Mouse (Mus musculus): ENCODE data around the gene Samd7.

Samd7 gene

DNA sequence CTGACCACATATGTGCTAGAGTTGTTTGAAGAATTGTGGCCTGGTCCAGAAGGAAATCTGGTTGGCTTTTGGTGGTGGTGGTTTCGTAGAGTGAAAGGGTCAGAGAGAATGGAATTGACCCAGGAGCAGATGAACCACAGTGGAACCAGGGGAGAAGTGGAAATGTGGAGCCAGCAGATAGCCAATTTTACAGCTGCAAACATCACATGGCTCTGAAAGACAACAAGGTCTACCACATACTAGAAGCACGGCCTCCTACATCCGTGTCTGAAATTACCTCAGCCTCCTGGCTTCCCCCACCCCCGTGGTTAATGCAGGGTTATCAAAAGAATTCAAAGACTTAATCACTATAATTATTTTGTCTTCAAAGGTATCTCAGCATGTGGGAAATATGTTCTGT is 18.8 kb downstream of the Samd7 start:
- peak; percentile 37 to 40 for DNase-seq (ENCODE audit: low spot score in 2 of 2)

DNA sequence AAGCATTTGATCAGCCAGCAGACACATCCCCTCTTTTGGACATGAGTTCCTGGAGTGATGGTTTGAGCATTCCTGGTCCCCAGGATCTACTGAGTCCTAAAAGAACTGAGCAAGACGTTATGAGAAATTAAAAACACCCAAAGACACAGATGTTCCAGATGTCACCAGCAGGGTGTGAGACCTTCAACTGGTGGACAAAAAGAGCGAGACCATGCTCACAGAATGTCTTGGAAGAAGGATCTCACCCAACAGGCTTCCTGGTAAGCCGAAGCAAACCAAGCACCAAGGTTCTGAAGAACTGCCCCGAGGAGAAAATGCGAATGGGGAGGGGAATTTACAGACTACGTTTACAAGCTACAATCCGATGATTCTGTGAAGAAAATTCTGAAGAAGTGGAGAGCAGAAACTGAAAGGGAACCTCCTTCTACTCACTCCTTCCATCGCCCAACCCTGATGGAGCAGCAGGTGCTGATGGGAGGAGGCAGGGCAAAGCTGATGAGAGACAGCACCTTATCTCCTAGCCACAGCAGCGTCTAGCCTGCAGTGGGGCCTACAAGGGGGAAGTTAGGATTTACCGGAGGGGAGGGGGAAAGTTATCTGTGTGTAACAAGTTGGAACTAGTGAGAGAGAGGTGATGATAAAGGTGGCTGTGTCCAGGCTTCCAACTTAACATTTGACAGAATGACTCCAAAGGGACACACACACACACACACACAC is 19.4 kb downstream of the Samd7 start:
- peak; percentile 73 to 91 for DNase-seq (ENCODE audit: low spot score in 2 of 2)

DNA sequence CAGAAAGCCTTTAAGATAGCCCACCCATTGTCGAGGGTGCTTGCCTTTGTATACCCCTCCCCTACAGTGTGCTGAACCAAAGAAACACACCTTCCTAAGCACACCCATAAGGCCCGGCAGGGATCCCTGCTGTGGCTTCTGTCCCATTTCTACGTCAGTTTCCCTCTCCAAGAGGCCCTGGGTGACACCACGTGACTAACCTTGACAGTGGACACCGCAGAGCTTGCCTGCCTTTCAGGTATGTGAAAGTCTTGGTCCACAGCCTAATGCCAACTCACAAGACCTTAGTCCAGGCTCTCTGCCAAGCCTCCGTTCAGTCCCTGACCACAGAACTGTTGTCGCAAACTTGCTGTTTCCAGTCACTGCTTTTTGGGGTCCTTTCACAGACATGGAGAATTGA is 20.1 kb downstream of the Samd7 start:
- peak; percentile 47 to 60 for DNase-seq (ENCODE audit: low spot score in 2 of 2)

DNA sequence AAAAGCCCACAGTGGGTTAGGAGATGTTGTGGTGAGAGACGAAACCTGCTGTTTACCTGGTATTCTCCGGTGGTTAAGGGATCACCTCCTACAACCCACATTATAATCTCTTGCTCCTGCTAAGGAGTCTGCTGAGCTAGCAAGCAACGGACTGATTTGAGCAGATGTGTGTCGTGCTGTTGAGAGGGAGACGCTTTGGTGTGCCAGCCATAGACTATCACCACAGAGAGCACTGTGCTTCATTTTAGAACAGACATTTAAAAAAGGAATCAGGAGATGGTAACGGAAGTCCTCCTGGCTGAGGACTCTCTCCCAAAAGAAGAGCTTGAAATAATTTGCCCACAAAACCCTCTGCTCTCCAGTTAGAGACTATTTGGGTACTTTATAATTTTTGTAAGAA is 21.2 kb downstream of the Samd7 start:
- DNase-seq (ENCODE audit: low spot score in 2 of 2), result no peak

DNA sequence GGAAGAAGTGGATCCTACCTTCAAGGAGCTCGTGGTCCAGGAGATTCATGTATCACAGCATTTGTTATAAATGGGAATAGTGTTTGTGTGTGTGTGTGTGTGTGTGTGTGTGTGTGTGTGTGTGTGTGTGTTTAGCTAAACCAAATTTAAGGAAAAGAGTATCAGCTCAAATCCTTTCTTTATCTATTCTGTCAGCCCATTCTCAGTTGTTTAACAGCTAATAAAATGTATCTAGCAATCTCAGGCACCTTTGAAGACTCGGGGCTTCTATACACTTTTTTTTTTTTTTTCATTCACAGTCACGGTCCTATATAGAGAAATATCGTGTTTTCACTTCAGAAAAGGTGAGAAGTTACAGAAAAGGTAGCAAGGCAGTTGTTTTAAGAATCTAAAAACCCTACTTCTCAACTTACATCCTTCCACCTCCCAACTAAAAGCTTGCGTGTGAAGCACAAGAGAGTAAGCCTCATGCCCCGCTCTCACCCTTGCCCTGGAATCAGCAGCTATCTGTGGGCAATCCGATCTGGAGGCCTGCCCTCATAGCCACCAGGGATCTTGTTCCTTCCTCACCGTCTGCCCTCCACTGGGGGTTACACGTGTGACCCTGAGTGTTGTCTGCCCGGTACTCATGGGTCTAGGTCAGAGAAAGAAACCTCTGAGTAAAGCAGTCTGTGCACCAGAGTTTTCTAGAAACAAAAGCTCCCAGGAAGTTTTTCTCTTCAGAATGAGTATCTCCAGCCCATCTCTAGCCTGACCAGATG is 23.8 kb downstream of the Samd7 start:
- DNase-seq (ENCODE audit: low spot score in 2 of 2), result no peak

DNA sequence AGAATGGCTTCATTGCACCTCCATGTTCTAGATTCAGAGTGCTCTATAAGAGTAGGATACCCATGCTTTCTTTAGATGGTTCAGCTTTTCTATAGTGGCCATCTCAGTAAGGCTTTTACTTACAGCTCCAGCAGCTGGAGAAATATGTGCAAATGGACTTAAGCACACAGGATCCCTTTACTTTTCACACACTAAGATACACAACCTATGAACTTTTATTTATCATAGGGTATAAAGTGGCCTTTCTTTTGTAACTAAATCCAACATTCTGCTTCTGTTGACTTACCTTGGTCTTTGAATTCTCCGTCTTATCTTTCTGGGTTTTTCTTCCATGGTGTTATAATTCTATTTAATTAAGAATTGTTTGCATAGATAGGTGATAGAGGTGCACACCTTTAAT is 25.5 kb downstream of the Samd7 start:
- DNase-seq (ENCODE audit: low spot score in 2 of 2), result no peak

DNA sequence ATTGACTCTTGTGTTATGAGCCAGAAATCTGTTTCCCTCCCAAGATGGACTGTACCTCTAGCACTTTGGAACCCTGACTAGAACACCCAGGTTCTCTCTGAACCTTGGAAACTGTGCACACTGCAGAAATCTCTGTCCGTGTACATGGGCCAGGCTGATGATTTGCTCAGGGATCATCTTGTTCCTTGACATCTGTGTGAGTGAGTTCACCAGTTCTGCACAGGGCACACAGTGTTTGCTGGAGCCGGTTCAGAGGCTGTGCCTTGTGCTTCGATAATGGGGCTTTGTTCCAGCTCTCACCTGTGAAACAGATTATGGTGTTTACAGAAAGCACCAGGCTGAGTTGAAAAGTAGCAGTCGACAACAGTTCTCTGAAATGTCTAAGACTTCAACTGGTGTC is 26.5 kb downstream of the Samd7 start:
- no peak for DNase-seq (ENCODE audit: low spot score in 2 of 2)

DNA sequence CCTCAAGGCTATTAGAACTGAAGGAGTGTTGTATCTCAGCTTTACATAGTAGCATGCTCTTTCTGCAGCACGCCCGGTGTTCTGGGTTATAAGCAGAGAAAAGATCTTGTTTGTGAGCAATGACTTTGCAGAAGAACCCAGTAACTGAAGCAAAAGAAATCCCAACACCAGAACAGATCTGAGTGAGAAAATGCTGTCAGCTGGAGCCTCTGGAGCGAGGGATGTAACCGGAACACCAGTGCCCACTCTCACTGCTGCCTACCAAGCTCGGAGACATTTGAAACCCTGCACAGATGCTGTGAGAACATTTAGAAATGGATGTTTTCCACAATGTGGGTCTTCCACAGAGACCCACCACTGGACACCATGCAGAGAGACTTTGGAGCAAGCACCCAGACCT is 28.6 kb downstream of the Samd7 start:
- no peak for DNase-seq (ENCODE audit: low spot score in 2 of 2)

DNA sequence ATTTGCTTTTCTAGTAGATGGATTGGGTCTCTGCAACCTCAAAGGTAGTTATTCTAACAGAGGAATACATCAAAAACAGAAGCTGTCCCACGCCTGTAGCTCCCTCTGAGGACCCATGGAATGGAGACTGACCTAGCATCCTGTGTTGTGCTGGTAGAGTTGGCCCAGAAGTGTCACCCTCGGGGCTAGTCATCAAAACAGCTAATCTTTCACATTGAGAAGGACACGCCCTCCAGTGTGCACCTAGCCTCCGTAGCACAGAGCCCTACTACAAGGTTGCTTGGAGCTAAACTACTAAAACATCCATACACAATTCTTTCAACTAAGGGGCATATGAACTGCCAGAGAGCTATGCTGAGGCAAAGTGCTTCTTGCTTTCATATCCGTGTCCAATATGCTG is 31.9 kb downstream of the Samd7 start:
- DNase-seq (ENCODE audit: low spot score in 2 of 2), result no peak

DNA sequence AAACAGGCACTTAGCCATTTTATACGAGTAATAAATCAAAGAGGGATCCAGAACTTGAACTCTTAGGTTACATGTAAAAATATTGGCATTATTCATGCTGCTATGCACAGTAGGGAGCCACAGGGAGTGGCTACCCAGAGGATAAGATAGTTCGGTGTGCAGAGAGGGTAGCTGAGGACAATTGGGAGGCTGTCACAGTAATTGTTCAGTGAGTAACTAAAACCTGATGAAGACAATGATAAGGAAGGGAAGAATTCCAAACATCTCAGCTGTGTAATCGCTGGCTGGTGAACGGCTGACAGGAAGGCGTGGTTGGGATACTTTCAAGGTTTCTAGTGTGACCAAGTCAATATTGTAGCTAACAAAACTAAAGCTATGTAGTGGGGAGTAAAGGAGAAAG is 42.4 kb downstream of the Samd7 start:
- no peak for DNase-seq (ENCODE audit: low spot score in 2 of 2)

DNA sequence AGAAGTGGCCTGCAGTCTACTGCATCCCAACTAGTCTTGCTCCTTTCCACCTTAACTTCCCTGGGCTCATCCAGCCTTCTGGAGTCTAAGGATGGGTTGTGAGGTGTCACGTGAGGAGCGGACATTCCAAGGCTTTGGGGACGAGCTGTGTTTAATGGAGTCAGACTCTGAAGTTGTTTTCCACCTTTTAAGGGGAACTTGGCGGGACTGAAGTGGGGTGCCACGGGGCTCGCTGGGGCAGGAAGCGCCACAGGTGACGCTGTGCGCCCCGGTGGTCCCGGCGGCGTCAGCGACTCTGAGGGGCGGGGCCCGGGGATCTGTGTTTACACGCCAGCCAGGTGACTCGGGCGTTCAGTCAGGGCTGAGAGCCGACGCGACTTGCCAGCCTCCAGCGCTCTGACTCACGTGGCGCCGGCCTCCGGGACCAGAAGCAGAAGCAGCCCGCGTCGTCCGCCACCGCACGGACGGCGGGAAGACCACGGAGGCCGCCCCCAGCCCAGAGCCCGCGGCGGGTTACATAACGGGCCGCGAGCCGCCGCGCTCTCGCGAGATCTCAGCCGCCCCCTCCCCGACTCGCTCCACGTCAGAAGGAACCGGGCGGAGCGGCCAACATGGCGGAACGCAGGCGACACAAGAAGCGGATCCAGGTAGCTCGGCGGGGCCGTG is 46.8 kb downstream of the Samd7 start, which contains the start of gene Sec62:
TSS of gene Sec62 (plus strand) at position 139 of the 666 bp plus-strand sequence.
- peak; percentile 94 to 95 for DNase-seq (ENCODE audit: low spot score in 2 of 2)

DNA sequence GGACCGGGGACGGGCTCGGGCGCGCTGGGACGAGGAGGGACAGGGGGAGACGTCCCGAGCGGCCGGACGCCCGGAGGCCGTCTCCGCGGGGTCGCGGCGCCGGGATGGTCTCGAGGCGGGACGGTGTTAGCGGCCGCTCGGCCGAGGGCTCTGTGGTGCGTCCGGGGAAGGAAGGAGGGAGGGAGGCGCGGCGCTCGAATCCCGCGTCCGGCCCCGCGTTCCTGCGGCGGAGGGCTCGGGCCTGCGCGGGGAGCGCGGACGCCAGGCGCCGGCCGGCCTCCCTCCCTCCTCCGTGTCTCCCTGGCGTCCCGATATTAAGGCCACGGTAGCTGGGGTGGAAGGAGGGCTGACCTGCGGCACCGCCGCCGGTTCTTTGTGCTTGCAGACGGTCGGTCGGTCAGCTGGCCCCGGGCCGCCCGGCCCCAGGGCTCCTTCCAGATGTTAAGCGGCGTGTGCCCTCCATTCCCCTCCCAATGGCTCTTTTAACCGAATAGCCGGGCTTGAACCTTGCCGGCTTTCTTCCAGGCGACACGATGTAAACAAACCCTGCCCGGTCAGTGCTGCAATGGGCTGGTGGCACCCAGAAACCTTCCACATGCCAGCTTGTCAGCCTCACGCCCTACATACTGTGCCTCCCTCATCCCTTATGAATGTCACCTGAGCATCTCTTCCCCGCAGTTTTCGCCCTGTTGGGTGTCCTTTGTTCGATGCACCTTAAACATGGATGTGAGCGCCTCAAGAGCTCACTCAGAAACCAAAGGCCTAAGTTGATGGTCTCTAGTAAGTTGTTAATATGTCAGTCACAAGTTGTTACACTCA is 47.5 kb downstream of the Samd7 start:
- peak; percentile 60 to 71 for DNase-seq (ENCODE audit: low spot score in 2 of 2)

DNA sequence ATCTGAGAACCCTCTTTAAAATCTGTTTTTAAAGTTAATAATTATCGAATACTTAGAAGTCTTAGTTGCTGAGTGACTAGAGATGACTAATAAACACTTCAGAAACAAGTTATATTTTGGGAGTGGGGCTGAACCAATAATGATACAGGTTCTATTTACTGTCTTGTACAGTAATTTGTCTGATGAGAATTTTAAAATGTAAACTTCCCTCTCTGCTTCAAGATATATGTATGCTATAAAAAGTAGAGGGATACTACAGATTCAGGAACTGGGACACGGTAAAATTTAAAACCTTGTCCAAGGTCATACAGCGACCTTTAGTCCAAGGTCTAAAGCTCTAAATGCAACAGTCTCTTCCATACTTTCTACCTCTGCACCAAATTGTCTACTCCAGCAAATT is 56.1 kb downstream of the Samd7 start:
- DNase-seq (ENCODE audit: low spot score in 2 of 2), result no peak

DNA sequence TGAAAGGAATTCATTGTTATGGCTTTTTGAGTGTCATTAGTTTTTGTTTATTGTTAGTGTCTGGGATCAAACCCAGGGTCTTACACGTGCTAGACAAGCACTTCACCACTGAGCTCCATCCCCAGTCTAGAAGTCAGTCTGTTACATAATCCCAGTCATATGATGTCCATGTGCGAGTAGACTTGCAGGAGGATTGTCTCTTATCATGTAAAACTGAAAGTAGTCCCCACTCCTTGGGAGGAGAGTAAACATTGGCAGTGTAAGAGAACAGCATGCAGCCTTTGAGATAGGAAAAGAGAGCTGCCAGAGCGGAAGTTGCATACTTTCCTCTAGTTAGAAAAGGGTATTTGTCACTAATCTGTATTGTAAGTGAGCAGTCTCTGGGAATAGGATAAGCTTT is 66.8 kb downstream of the Samd7 start:
- DNase-seq (ENCODE audit: low spot score in 2 of 2), result no peak

Measured in spleen, postnatal 10 days (tissue).